Mouse (Mus musculus) G1E (cell line): ENCODE measurements around the gene Chka.

Experiments used
- CTCF ChIP-seq: IDR thresholded peaks from 2 replicates; pipeline ENCODE4 v1.5.1; 2012; ENCODE audit warnings: low read depth, low read length, inconsistent platforms, mixed read lengths
- GATA1 ChIP-seq: IDR thresholded peaks from 2 replicates; pipeline ENCODE4 v1.6.1; 2012; ENCODE audit warnings: borderline replicate concordance, low read length, inconsistent platforms, mixed read lengths
- GATA2 ChIP-seq: IDR thresholded peaks from 2 replicates; pipeline ENCODE4 v1.6.1; 2012; ENCODE audit warnings: low read depth, low read length, inconsistent platforms, borderline replicate concordance
- POLR2AphosphoS5 ChIP-seq: IDR thresholded peaks from 2 replicates; pipeline ENCODE4 v1.6.1; 2012; ENCODE audit warnings: low read depth, low read length, inconsistent platforms; ENCODE audit not compliant: insufficient replicate concordance
- TAL1 ChIP-seq: conservative IDR thresholded peaks from 2 replicates; pipeline ENCODE4 v1.6.1; 2012; ENCODE audit warnings: low read depth, low read length, inconsistent platforms, mixed read lengths

- TF ChIP-seq CTCF, result no peak
- no peak for TF ChIP-seq GATA1
- TF ChIP-seq GATA2, result no peak
- TF ChIP-seq POLR2AphosphoS5, result no peak
- TF ChIP-seq TAL1, result no peak
These were observed 56.5 kb downstream of the Chka start for GRCm38 (mm10) chr19:3907876-3908660.
